Mouse (Mus musculus) gastrocnemius, adult 18-20 months (tissue): ENCODE measurements around the gene Rsph9. TPM values are rescaled to one million over a fixed set of nuclear protein-coding genes. Genes with fewer than 3 reads are reported as not detected.

ENCODE experiments used
- DNase-seq: peaks from one replicate; pipeline ENCODE4 v3.0.0; 2021; ENCODE audit warnings: low spot score
- long read RNA-seq, 2 experiments: library from polyadenylated mRNA; stranded (forward); transcript quantifications; one replicate each; pipeline ENCODE4 v2.0.0; 2021
- total RNA-seq, 2 experiments: library from RNA; stranded (reverse); gene quantifications; 2 replicates each; pipeline ENCODE4 v1.2.3; 2021

The Rsph9 gene
- total RNA-seq = under 1 TPM; 0.47 to 0.57 TPM
- long read RNA-seq, experiment 1 = 0 reads
- long read RNA-seq, experiment 2 = 0 reads

DNA sequence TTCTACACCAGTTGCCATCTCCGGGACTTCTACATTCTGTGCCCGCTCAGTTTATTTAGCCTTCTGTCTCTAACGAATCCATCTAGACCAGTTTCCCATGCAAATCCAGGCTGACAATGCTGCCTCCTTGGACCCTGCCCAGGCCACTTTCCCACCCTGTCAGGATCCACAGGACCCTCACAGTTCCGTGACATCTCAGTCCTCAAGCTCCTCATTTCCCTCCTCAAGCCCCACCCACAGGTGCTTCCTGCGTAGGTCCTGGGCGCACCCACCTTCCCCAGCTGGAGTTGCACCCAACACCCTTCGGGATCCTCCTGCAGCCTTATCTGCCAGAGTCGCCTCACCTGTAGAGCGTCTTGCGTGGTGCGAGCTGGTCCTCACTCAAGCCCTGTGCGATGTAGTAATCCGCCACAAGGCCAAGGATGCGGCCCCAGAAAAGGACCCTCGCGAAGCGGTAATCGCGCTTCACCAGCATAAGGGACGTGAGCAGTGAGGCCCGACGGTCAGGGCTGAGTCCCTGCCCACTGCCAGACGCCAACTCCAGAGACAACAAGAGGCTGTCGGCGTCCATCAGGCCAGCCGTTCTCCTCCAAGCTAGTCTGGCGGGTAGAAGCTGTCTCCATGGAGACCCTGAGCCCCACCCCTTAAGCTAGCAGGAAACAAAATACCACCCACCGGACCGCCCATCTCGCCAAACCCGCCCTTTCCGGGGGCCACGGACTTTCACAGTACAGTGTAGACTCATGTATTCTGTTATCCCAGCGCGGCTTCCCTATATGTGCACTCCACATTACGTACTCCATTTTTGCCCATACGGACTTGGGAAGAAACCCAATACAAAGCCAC is at the start of gene Rsph9:
Rsph9 (minus strand) TSS at position 639 of the 846 bp plus-strand sequence.
- DNase-seq = peak; percentile 76

DNA sequence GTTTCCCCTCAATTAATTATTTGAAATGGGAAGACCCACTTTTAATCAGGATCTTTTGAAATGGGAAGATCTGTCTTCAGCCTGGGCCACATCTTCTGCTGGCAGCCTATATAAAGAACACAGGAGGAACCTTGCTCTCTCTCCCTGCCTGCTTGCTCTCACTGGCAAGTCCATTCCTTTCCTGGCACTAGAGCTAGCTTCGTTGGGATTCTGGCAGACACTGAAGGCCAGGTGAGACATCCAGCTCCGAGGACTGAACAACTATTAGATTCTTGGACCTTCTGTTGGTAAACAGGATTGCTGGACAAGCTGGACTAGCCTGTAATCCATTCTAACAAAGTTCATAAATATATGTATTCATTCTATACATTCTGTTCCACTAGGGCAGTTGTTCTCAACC is 44.8 kb upstream of the Rsph9 start:
- DNase-seq = no peak

DNA sequence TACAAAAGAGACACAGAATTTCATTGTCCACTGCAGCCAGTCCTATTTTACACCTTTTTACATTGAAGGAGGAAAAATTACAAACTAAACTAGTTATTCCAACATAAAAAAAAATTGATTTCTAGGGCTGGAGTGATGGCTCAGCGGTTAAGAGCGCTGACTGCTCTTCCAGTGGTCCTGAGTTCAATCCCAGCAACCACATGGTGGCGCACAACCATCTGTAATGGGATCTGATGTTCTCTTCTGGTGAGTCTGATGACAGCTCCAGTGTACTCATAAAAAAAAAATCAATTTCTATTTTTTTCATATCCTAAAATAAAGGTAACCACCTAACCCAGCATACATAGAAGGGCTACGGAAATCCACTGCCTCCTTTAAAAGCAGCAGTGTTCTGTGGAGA is 38.3 kb upstream of the Rsph9 start:
- no peak for DNase-seq

DNA sequence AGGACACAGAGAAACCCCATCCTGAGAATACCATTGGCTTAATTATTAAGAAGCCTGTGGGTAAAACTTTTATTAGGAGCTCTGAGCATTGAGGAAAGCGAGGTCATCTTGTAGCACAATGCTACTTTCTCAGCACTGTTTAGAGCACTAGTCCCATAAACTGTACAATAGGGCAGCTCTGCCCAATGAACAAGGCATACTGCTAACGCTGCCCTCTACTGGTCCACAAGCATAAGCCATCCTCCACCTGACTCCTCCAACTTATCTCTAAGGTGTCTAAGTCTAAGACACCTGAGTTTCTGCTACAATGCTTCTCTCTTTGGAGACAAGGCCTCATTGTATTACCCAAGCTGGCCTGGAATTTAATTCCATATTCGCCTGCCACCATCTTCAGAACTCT is 26.5 kb upstream of the Rsph9 start:
- DNase-seq = no peak

DNA sequence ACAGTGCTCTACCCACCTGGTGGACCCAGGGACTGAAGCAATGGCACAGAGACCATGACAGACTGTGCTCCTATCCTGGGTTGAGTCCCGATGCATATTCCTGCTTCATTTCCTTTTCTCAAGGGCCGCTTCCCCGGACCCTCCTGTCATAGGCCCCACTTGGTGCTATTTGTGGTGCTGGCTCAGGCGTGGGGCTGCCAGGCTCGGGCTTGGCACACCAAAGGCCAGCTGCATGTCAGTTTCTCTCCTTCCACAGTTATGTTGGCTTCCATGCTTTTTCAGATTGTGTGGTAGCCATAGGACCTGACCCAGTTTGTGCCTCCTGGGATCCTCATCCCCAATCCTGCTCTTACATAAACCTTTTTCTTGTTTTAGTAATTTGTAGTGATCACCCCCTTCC is 24.8 kb upstream of the Rsph9 start:
- no peak for DNase-seq

DNA sequence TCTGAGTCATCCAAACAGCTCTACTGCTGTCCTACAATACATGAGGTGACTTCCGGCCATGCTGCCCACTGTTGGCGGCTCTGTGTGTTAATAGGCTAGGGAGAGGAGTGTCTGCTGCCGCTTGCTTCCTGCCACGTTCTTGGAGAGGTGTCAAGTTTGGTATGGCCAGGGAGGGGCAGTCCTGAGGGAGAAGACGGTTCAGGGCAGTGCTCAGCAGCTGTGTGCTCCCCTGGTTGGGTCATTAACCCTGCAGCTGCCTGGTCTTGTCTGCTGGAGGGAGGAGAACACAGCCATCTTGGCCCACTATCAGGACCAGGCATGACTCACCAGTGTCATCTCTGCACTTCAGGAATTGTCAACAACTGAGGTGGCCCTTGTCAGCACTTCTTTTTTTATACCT is 24.3 kb upstream of the Rsph9 start:
- no peak for DNase-seq

DNA sequence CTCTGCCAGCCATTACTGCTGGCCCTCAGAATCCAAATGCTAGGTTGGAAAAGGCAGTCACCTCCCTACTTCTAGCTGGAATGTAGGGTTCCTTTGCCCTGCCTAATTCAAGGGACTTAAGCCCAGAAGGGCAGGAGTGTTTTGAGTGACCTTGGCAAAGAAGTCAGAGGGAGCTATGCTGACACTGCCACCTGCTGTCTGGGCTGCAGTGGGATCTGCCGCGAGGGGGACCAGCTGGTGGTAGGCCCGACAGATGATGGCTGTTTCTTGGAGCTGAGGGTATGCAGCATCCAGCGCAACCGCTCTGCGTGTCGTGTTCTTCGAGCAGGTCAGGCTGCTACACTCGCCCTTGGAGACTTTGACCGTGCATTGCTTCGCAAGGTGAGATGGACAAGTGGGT is 23.0 kb upstream of the Rsph9 start:
- peak; percentile 38 for DNase-seq

DNA sequence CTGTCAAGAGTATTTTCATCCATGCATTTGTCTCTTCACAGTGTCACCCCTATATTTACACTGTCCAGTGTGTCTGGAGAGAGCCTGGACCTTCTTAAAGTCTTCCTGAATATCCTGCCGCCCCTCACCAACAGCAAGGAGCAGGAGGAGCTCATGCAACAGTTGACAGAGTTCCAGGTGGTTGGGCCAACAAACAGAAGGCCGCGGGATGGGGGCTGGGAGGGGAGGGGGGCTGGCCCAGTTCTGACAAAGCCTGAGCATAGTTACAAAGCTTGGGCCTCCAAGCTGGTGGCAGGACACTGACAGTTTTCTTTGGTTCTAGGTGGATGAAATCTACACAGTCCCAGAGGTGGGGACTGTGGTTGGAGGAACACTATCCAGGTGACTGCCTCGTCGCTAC is 22.3 kb upstream of the Rsph9 start:
- DNase-seq = no peak

DNA sequence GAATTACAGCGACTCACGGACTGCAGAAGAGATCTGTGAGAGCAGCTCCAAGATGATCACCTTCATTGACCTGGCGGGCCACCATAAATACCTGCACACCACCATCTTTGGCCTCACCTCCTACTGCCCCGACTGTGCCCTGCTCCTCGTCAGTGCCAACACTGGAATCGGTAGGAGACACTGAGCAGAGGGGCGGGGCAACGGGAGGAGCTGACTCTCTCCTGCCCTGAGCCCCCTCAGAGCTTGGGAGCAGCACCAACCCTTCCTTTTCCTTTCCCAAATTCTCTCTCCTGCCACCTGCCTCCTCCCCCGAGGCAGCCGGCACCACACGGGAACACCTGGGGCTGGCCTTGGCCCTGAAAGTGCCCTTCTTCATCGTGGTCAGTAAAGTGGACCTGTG is 21.4 kb upstream of the Rsph9 start:
- no peak for DNase-seq

DNA sequence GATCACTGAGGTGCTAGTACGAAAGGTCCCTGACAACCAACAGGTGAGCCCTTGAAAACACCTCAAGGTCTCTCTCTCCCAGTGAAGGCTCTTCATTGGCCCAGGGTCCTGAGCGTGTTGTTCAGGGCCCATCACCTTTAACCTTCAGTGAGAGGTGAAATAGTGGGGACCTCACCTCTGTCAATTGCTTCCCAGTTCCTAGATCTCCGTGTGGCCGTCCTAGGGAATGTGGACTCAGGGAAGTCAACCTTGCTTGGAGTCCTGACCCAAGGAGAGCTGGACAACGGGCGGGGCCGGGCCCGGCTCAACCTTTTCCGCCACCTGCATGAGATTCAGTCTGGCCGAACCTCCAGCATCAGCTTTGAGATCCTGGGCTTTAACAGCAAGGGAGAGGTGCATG is 20.8 kb upstream of the Rsph9 start:
- no peak for DNase-seq

DNA sequence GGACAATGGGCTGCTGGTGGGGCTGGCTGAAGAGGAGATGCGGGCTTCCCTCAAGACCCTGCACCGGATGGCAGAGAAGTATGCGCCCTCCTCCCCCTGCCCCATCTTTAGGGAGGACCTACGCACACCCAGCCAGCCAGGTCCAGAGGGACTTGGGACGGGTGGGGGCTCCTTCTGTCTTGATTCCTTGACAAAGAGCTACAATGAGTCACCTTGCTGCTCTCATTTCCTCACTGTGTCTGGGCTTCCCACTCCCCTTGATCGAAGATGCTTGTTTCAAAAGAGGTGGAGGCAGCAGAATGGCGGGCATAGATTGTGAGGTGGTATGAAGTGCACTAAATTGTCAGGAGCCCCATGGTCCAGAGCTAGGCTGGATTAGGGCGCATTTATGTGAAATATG is 20.3 kb upstream of the Rsph9 start:
- DNase-seq = no peak

DNA sequence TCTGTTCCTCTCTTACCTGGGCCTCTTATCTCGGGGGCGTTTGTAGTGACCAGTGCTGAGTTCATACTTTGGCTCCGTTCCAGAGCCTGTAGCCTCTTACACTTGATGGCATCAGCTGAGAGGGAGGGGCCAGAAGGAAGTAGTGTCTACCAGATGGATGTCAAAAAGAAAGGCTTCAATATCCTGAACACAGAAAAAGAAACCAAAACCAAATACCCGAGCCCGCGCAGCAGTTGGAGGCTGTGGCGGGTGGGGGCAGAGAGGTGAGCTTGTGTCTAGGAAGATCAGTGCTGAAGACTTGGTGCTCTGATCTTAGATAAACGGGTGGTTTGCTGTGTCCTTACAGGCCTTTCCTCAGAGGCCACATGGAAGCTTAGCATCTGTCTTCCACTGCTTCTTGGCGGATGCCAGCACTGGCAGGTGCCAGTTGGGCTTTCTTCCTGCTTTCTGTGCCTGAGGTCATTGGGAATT is 19.0 kb upstream of the Rsph9 start:
- DNase-seq = no peak

DNA sequence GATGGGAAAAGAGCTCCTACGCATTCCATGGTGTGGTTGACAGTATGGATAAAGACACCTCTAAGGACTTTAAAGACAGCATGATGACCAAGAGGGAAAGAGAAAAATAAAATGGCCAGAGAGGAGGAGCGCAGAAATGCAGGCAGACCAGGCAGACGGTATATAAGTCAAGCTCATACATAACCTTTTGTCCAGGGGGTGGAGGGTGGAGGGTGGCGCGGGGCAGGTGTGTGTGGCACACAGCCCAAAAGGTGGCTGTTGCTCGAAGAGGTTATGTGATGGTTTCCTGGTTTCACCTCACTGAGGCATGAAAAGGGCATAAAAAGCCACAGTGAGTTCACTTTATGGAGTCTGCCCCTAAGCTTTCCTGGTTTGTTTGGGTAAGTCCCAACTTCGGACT is 18.5 kb upstream of the Rsph9 start:
- DNase-seq = no peak

DNA sequence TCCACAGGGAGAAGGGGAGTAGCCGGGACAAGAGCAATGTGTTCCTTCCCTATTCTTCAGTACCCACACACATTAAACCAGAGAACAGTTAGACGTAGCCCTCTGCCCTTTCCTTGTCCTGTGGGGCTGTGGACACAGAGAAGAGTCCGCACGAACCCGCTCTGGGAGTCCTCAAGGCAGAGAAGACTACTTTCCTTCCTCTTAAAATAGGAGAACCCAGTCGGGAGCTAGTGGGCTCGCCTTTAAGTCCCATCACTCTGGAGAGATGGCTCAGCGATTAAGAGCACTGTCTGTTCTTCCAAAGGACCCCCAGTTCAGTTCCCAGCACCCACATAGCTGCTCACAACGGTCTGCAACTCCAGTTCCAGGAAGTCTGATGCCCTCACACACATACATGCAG is 17.7 kb upstream of the Rsph9 start:
- no peak for DNase-seq

DNA sequence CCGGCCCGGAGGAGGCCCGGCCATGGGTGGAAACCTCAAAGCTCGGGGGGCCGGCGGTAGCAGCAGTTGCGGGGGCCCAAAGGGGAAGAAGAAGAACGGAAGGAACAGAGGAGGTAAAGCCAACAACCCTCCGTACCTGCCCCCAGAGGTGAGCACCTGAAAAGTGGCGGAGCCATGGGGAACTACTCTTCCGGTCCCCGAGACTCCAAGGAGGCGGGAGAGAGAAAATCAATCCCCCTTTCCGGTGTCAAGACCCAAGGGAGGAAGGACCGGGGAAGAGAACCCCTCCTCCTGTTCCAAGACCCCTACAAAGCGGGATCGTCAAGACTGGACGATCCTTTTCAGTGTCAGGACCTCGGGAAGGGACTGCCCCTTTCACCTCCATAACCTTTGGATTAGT is 17.2 kb upstream of the Rsph9 start:
- DNase-seq = no peak

DNA sequence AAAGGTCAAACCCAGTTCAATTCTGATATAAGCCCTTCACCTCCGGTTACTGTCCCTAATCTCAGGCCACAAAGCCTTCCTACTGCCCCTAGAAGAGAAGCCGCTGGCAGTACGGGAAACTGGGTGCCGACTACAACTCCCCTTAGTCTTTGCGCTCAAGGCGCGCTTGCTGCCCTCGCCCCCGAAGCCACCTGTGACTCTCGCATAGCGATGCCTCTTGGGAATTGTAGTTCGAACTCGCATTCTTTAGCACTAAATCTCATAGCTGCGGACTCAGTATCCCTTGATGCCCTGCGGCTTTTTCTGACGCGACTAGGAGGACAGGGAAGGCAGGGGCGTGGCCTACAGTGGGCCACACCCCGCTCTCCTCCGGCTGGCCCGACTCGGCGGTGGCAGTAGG is 16.7 kb upstream of the Rsph9 start, which contains the start of gene Gtpbp2:
Gtpbp2 (plus strand) TSS at position 347 of the 400 bp plus-strand sequence.
- DNase-seq = peak; percentile 98

DNA sequence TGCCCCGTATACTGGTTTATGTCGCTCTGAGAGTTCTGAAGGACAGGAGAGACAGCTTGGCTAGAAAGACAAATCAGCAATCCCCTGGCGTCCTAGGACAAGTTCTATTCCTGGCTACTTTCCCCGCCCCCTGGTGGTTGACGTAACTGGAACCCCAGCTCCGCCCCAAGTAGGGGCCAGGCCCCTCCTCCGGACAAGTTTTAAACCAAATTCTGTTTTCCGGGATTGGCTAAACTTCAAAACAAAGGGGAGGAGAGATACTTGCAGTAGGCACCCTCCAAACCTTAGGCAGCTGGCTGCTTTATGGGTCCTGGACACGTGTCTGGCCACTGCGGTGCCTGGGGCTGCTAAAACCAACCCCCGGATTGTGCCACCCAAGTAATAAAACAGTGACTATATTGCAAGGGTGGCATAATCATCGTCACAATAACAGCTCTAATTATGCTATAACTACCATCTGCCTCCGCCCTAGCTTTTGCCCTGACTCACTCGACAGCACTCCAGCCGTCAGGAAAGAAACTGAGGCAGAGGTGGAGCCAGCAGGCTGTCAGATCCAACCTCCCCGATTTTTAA is 16.2 kb upstream of the Rsph9 start:
- DNase-seq = peak; percentile 96

DNA sequence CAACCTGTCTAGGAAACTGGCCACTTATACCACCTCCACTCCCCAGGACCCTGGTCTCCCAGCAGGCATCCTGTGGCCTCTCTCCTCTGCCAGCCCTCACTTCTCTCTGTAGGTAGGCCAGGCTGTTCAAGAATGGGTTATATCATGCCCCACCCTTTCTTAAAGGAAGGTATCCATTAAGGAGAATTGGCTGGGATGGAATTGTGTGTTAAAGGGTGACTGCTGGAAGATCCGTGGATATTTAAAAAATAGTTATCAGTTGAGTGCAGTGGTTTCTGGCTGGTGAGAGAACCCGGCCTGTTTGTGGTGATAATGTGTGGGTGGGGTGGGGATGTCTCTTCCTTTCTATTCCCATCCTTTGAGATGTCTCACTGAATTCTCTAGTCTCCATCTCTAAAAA is 15.2 kb upstream of the Rsph9 start:
- no peak for DNase-seq

DNA sequence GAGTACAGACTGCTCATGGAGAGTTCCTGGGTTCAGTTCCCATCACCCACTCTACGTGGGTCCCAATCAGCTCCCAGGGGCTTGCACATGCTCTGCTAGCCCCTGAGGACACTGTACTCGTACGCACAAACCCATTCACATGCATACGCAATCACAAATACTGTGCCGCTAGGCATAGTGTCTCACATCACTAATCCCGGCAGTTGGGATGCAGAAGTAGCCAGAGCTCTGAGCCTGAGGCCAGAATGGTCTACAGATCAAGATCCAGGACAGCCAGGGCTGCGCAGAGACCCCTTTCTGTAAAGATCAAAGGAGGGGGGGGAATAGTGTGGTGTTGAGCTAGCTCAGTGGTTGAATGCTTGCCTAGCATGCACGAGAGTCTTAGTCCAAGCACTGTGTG is 13.1 kb upstream of the Rsph9 start:
- DNase-seq = no peak

DNA sequence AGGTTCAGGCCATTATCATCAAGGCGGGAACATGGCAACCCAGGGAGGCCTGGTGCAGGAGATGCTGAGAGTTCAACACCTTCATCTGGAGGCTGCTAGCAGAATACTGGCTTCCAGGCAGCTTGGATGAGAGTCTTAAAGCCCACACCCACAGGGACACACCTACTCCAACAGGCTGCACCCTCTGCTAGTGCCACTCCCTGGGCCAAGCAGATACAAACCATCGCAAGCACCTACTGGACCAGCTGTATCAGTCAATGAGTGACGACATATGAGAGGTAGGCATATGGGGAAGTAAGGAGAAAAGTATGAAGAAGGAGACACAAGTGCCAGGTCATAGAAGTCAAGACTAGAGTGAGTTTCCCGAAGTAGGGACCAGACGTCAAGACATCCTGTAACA is 12.7 kb upstream of the Rsph9 start:
- no peak for DNase-seq

DNA sequence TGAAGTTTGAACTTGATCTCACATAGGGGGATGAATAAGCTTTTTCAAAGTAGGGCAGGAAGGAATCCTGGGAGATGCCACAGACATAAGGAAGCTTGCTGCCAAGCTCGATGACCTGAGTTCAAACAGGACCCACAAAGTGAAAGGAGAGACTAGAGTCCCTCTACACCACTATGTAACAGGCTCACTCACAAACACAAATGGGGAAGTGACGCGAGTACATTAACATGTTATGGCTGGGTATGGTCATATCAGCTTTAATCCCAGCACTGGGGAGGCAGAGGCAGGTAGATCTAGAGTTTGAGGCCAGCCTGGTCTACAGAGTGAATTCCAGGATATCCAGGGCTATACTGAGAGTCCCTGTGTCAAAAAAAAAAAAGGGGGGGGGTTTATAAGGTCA is 10.3 kb upstream of the Rsph9 start:
- DNase-seq = no peak

DNA sequence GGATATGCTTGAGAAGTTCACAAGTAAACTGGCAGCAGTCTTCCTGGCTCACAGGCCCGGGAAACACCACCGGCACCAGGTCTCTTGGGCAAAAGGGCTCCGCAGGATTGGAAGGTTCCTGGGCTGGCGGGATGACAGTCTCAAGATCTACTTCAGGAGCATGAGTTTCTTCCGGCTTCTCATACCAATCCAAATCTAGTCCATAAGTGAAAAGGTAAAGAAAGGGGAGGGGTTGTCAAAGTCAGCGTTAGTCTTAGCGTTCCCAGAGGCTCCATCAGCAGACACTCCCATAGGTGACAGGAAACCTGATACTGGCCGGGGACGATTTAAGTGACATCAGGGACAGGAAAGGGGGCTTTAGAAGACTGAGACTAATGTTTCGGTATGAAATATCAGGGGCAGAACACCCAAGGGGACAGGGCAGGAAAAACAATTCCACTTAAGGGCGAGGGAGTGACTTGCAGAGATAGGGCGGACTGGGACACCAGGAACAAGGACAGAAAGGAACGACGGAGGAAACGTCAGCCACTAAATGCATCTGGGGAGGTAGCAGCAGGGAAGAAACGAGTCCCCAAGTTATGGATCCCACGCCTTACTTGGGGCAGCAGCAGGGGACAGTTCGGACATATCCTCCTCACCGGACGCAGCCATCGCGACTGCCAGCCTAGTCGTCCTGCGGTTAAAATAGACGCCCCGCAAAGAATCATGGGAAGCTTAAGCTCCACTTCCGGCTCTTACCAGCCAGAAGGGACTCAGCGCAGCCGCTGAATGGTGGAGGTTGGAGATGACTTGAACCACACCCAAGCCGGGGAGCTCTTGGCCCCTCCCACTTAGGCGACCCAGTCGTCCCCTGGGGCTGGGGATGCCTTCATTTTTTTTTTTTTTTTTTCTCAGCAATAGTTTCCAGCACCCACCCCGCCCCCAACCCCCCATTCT is 9.1 kb upstream of the Rsph9 start, which contains the start of gene Mad2l1bp:
Mad2l1bp (minus strand) TSS at position 707 of the 936 bp plus-strand sequence.
- peak; percentile 94 for DNase-seq
